Mouse (Mus musculus) hindbrain, embryonic 12.5 days (tissue): ENCODE measurements around the gene Gm27179. TPM values are rescaled to one million over a fixed set of nuclear protein-coding genes. Genes with fewer than 3 reads are reported as not detected.
"Not testable (repeated sequence)": the region's sequence is repeated elsewhere in the genome, so short reads cannot be mapped to it uniquely, and the experiment has no call there.

Experiments
- ATAC-seq: fragments of 200-750 bp; cut with Nextera tagmentation; 2 replicates; pipeline ENCODE4 v1.8.0; 2017; ENCODE audit warnings: moderate TSS enrichment; ENCODE audit not compliant: low FRiP score
- H3K27ac ChIP-seq: fragments of 300-500 bp; sonication (generic); 2 replicates; pipeline ENCODE4 v1.5.1; 2016; ENCODE audit warnings: mild to moderate bottlenecking
- H3K27me3 ChIP-seq: fragments of 300-500 bp; sonication (generic); 2 replicates; pipeline ENCODE4 v1.6.1; 2016; ENCODE audit warnings: mild to moderate bottlenecking
- H3K36me3 ChIP-seq: fragments of 300-500 bp; sonication (generic); 2 replicates; pipeline ENCODE4 v1.6.1; 2016; ENCODE audit warnings: mild to moderate bottlenecking
- H3K4me1 ChIP-seq: fragments of 300-500 bp; sonication (generic); 2 replicates; pipeline ENCODE4 v1.6.1; 2016
- H3K4me2 ChIP-seq: fragments of 300-500 bp; sonication (generic); replicated peaks from 2 replicates; pipeline ENCODE4 v1.6.1; 2016; ENCODE audit warnings: mild to moderate bottlenecking
- H3K4me3 ChIP-seq: fragments of 300-500 bp; sonication (generic); 2 replicates; pipeline ENCODE4 v1.5.1; 2016; ENCODE audit warnings: mild to moderate bottlenecking
- H3K9ac ChIP-seq: fragments of 300-500 bp; sonication (generic); 2 replicates; pipeline ENCODE4 v1.6.1; 2016; ENCODE audit warnings: mild to moderate bottlenecking, moderate library complexity
- H3K9me3 ChIP-seq: fragments of 300-500 bp; sonication (generic); replicated peaks from 2 replicates; pipeline ENCODE4 v1.6.1; 2016; ENCODE audit warnings: mild to moderate bottlenecking
- WGBS: fragments of 180-500 bp; shearing (Covaris S2); methylation state at CpG from one replicate; pipeline ENCODE4 v1.1.7; 2016; 5-methylcytosine and 5-hydroxymethylcytosine counted together
- polyA plus RNA-seq: library from polyadenylated mRNA; unstranded; fragments of >200 nt; fragmentation: Nextera tagmentation; extraction: Ambion mirVana; gene quantifications from 2 replicates; pipeline ENCODE4 v1.2.1, GENCODE M21; 2016

Gm27179 gene
- polyA plus RNA-seq, 1 experiment from 2014 or later, result not detected

- not testable (repeated sequence) for H3K27me3 ChIP-seq, H3K36me3 ChIP-seq, H3K9ac ChIP-seq, H3K4me1 ChIP-seq, H3K9me3 ChIP-seq, ATAC-seq, H3K4me2 ChIP-seq, H3K27ac ChIP-seq, H3K4me3 ChIP-seq
- WGBS, result no CpG with 5 or more reads among the region's 4 CpGs
Measured at GRCm38 (mm10) chr14:69464465-69464864, 47.9 kb downstream of the Gm27179 start.

Other genes with a start within 250 kb of the Gm27179 start
- not detected in 2 replicates for gene Synb, start 218.2 kb downstream of the Gm27179 start, polyA plus RNA-seq
- gene Gm16867, start 9.2 kb downstream of the Gm27179 start, polyA plus RNA-seq, result not detected in 2 replicates
- gene Entpd4b, start 42.9 kb upstream of the Gm27179 start, polyA plus RNA-seq, result 12.1 and 12.7 TPM in 2 replicates